Mouse (Mus musculus) leukemia stem cell, adult 10-12 weeks (primary cell): ENCODE data around the gene Gm15093. TPM values are rescaled to one million over a fixed set of nuclear protein-coding genes. Genes with fewer than 3 reads are reported as not detected.

ENCODE experiments used
- polyA plus RNA-seq: library from polyadenylated mRNA; stranded (reverse); fragments of >175 nt; gene quantifications from 2 replicates; pipeline ENCODE4 v1.2.3, GENCODE M21; 2012; ENCODE audit warnings: low replicate concordance

Gene Gm15093
- not detected in 2 replicates for polyA plus RNA-seq

DNA sequence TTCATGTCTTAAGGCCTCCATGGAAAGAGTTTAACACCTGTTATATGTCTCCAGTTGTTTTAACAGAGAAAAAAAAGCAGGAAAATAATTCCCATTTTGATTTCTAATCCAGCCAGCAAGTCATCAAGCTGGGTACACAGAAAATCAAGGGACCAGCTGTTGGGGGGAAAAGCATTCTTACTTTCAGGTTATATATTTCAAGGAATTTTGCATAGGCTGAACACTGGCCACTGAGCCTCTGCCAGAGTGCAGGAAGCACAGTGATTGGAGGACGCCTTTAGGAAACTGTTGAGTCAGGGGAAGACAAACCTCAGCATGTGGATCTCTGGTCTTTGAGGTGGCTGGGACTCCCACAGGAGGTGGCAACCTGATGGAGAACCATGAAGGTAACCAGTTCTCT is at the start of gene Gm15093:
TSS of gene Gm15093 (plus strand) at position 301 of the 400 bp plus-strand sequence.

Other genes starting within 250 kb of the Gm15093 start
- gene Ott, start 198.1 kb upstream of the Gm15093 start, polyA plus RNA-seq, result not detected in 2 replicates
- not detected in 2 replicates for gene Gm15085, start 175.2 kb downstream of the Gm15093 start, polyA plus RNA-seq